Mouse (Mus musculus) frontal cortex, adult 2 months (tissue): Measurements from ENCODE around the gene Tapbp. TPM values are rescaled to one million over a fixed set of nuclear protein-coding genes. Genes with fewer than 3 reads are reported as not detected.

Experiments used
- DNase-seq, 2 experiments: peaks; one replicate each; pipeline ENCODE4 v3.0.0; 2022; ENCODE audit warnings: low spot score in 1 of 2; ENCODE audit errors: extremely low spot score in 1 of 2
- polyA plus RNA-seq: library from polyadenylated mRNA; depleted of rRNA; stranded (reverse); fragments of >200 nt; gene quantifications from 2 replicates; pipeline ENCODE4 v1.2.3, GENCODE M21; 2012; rRNA removed

Tapbp gene
- polyA plus RNA-seq, 1 experiment = 28.5 TPM

DNA sequence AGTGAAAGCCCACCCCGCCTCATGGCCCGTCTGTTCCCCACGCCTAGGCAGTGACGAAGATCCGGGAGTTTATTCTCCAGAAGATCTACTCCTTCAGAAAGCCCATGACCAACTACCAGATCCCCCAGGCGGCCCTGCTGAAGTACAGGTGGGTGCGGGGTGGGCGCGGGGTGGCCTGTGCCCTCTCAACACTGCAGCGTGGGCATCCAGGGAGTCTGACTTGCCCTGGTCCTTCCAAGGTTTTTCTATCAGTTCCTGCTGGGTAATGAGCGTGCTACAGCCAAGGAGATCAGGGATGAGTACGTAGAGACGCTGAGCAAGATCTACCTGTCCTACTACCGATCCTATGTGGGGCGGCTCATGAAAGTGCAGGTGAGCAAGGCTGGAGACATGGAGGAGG, 44.2 kb downstream of the Tapbp start:
- DNase-seq = no peak

DNA sequence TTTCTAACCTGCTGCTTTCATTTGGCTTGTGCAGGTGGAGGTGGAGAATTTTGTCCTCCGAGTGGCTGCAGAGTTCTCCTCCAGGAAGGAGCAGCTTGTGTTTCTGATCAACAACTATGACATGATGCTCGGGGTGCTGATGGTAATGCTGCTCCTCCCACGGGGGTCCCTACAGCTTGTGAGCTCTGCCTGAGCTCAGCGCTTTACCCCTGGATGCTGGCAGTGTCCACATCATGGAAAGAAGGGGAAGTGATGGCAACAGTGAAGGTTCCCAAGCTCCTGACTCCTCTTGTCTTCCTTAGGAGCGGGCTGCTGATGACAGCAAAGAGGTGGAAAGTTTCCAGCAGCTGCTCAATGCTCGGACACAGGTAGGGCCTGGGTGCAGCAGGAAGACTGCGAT, 47.2 kb downstream of the Tapbp start:
- DNase-seq = no peak

DNA sequence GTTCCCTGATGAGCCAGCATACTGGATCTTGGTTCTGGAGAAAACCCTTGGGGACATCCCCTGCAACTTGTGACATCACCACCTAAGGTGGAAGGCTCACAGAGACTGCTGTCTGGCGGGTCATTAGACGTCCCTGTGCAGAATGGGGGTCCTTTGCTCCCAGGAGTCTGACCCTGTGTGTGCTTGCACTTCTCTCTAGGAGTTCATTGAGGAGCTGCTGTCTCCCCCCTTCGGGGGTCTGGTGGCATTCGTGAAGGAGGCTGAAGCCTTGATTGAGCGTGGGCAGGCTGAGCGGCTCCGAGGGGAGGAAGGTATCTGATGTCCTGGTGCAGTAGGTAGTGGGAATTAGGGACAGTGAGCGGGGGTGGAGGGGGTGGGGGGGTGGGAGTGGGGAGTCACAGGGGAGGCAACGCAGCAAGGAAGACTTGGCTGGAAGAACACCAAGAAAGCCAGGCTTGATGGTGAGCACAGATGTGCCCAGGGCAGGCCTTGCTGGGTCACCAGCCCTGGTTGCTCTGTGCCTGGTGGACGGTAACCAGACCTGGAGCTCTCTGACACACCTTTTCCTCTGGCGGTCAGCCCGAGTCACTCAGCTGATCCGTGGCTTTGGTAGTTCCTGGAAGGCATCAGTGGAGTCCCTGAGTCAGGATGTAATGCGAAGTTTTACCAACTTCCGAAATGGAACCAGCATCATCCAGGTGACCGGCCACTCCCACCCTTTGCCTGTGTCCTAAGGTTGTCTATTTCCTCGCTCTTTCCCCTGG, 49.6 kb downstream of the Tapbp start:
- no peak for DNase-seq

DNA sequence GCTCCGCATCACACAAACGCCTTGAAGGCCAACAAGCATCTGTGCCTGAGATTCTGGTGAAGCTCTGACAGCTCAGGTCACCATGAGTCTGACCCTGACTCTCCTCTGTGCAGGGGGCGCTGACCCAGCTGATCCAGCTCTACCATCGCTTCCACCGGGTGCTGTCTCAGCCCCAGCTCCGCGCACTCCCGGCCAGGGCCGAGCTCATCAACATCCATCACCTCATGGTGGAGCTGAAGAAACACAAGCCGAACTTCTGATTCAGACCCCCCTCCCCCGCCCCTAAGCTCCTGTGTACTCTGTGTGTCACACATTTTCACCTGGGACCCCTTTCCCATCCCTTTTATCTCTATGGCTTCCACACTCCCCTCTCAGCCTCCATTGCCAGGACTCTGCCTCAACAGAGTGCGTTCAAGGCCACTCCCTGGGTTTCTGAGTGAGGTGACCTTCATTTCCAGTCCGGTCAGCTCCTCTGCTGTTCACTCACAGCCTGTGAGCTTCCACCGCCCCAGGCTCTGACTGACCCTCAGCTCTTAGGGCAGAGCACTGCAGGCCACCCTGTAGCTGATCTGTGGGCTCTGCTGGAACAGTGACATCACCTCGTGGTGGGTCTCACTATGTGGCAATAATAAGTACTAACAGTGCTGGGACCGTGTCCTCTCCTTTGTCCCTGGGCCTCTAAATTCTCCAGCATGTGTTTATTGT, 50.3 kb downstream of the Tapbp start:
- no peak for DNase-seq

DNA sequence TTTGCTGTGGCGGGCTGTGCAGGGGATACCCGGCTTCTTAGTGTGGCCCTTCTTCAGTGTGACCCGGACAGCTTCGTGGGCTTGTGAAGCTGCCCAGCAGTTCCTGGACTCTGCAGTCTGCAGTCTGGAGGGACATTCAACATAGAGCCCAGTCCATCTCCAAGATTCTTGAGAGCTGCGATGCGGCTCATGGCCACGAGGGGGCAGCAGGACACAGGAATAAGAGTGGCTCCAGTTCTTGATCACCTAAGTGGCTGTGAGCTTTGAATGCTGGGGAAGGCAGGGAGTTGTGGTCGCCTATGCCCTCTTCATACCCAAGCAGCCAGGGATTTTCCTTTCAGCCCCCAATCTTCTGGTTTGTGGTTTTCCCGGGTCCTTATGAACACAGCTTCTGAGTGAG, 52.8 kb downstream of the Tapbp start:
- DNase-seq = peak in 1 of 2 experiments; percentile 86

DNA sequence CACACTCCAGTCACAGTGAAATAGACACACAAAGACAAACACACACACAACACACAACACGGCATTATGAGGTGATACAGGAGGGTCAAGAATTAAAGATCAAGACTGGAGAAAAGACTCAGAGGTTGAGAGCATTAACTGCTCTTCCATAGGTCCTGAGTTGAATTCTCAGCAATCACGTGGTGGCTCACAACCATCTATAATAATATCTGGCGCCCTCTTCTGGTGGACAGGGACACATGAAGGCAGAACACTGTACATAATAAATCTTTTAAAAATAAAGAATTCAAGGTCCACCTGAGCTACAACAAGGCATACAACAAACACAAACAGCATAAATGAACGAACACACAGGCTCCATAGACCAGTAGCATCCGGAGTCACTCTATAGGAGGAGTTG, 53.2 kb downstream of the Tapbp start:
- no peak for DNase-seq

DNA sequence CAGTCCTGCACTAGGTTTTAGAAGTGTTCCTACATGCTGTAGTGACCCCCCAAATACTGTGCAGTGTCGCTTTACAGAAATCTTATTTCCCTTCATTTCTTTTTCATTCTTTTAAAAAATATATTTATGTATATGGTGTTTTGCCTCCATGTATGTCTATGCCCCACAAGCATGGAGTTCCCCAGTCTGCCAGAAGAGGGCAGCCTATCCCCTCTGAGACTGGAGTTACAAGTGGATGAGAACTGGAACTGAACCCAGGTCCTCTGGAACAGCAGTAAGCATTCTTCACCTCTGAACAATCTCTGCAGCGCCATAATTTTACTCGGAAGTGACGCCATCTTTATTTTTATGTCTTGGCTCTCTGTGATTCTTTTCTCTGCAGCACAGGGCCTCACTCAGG, 53.7 kb downstream of the Tapbp start:
- DNase-seq = no peak

DNA sequence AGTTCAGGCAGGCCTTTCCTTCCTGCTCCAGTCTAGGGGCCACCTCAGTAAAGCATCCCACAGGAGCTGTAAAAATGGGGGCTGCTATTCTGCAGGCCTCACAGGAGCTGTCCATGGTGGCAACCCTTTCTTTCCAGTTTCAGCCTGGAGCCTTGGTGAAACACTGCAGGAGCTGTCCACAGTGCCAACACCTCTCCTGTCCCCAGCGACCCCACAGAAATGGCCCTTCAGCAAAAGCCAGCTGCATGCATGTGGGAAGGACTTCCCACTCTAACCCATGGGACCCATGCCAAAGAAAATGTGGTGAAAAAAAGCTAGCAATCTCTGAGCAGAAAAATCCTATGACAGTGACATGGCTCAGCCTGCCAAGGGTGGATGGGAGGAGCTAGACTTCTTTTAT, 57.0 kb downstream of the Tapbp start:
- no peak for DNase-seq

DNA sequence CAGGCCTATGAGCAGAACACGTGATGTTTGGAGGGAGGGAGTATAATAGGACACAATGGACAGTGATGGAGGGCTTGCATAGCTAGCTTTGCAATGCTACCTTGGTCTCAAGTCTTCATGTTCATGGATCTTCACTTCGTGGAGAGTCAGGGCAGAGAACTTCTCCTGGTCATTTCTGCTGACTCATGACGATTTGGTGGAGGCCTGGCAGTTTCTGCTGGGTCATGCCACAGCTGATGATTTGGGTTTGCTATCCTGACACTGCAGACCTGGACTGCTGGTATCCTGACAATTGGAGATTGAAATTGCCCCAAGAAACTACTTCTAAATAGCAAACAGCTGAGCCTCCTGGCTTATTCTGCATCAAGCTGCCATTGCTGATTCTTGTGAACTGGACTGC, 57.9 kb downstream of the Tapbp start:
- DNase-seq = no peak

DNA sequence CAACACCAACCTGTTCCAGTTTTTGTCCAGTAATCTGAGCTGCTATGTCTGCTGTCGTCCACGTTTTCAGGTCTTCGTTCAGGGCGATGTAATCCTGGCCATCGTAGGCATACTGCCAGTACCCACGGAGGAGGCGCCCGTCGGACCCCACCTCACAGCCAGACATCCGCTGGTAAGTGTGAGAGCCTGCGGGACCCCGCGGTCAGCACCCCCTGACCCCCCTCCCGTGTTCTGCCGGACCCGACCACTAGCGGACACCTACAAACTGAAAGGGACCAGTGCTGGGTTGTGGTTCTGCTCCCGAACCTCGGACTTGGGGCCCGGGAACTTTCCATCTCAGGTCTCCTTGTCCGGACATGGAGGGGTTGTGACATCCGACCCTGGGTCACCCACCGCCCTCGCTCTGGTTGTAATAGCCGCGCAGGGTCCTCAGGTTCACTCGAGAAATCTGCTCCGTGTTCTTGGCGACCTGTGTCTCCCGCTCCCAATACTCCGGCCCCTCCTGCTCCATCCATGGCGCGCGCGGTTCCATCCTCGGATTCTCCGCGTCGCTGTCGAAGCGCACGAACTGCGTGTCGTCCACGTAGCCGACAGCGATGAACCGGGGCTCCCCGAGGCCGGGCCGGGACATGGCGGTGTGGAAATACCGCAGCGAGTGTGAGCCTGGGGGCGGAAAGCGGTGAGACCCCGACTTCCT, 62.3 kb downstream of the Tapbp start:
- DNase-seq = no peak

DNA sequence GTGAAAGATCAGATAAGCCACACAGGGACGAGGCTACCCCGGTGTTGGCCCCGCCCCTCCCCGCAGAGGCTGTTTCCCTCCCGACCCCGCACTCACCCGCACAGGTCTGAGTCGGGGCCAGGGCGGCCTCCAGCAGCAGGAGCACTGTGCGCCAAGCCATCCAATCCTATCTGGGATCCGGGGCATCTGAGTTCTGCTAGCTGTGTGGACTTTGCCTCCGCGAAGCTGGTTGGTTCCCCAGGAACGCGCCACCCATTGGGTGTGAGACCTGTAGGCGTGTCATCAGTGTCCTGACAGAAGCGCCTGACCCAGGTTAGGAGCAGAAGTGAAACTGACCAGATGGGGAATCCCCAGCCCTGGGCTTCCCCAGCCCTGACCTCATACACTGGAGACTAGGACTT, 62.9 kb downstream of the Tapbp start:
- no peak for DNase-seq

Other genes starting within 250 kb of the Tapbp start
- gene Hnrnpm, start 229.0 kb upstream of the Tapbp start, polyA plus RNA-seq = 190 and 223 TPM in 2 replicates
- 104 and 117 TPM in 2 replicates for gene March2, start 197.2 kb upstream of the Tapbp start, polyA plus RNA-seq
- 461 and 466 TPM in 2 replicates for gene Rab11b, start 155.4 kb upstream of the Tapbp start, polyA plus RNA-seq
- gene Angptl4, start 134.1 kb upstream of the Tapbp start, polyA plus RNA-seq = 4.2 and 4.4 TPM in 2 replicates
- gene Kank3, start 105.4 kb upstream of the Tapbp start, polyA plus RNA-seq = 171 and 180 TPM in 2 replicates
- gene Rps28, start 91.3 kb upstream of the Tapbp start, polyA plus RNA-seq = 683 and 811 TPM in 2 replicates
- gene Ndufa7, start 91.3 kb upstream of the Tapbp start, polyA plus RNA-seq = 316 and 318 TPM in 2 replicates
- gene Cd320, start 72.8 kb upstream of the Tapbp start, polyA plus RNA-seq = 30.1 and 31.8 TPM in 2 replicates
- gene Gm7029, start 42.1 kb upstream of the Tapbp start, polyA plus RNA-seq = not detected in 2 replicates
- gene Kifc1, start 25.2 kb upstream of the Tapbp start, polyA plus RNA-seq = 2.5 and 2.6 TPM in 2 replicates
- 1.3 and 1.5 TPM in 2 replicates for gene Platr17, start 10.8 kb upstream of the Tapbp start, polyA plus RNA-seq
- 26.4 and 27.2 TPM in 2 replicates for gene Daxx, start 6.5 kb upstream of the Tapbp start, polyA plus RNA-seq
- gene Zbtb22, start within 50 bp of the Tapbp start, polyA plus RNA-seq = 29.9 and 33.4 TPM in 2 replicates
- 154 and 161 TPM in 2 replicates for gene Rgl2, start 13.6 kb downstream of the Tapbp start, polyA plus RNA-seq
- 101 and 130 TPM in 2 replicates for gene Pfdn6, start 24.4 kb downstream of the Tapbp start, polyA plus RNA-seq
- 13.3 and 13.7 TPM in 2 replicates for gene Wdr46, start 24.8 kb downstream of the Tapbp start, polyA plus RNA-seq
- 6.9 and 7.5 TPM in 2 replicates for gene B3galt4, start 35.6 kb downstream of the Tapbp start, polyA plus RNA-seq
- 69.5 and 70.5 TPM in 2 replicates for gene Vps52, start 39.9 kb downstream of the Tapbp start, polyA plus RNA-seq
- 488 and 518 TPM in 2 replicates for gene Rps18, start 40.1 kb downstream of the Tapbp start, polyA plus RNA-seq
- gene H2-K1, start 84.4 kb downstream of the Tapbp start, polyA plus RNA-seq = 75.5 and 94.5 TPM in 2 replicates
- 80.9 and 89.6 TPM in 2 replicates for gene Ring1, start 108.8 kb downstream of the Tapbp start, polyA plus RNA-seq
- gene H2-Ke6, start 112.2 kb downstream of the Tapbp start, polyA plus RNA-seq = 84.6 and 87.2 TPM in 2 replicates
- gene Slc39a7, start 115.8 kb downstream of the Tapbp start, polyA plus RNA-seq = 101 and 102 TPM in 2 replicates
- gene Rxrb, start 115.9 kb downstream of the Tapbp start, polyA plus RNA-seq = 69.5 and 79.4 TPM in 2 replicates
- gene Col11a2, start 123.5 kb downstream of the Tapbp start, polyA plus RNA-seq = 10.0 and 10.7 TPM in 2 replicates
- 1.1 and 1.2 TPM in 2 replicates for gene H2-Oa, start 176.4 kb downstream of the Tapbp start, polyA plus RNA-seq
- gene H2-DMa, start 203.6 kb downstream of the Tapbp start, polyA plus RNA-seq = 26.3 and 26.8 TPM in 2 replicates
- gene Brd2, start 206.7 kb downstream of the Tapbp start, polyA plus RNA-seq = 167 and 194 TPM in 2 replicates
- gene H2-DMb2, start 227.4 kb downstream of the Tapbp start, polyA plus RNA-seq = 0.99 and 1.1 TPM in 2 replicates
- gene H2-DMb1, start 237.2 kb downstream of the Tapbp start, polyA plus RNA-seq = 3.1 and 3.5 TPM in 2 replicates